Mouse (Mus musculus) spleen, postnatal 10 days (tissue): ENCODE data around the gene Togaram2.
A peak's percentile ranks its signal among the peaks of the same experiment; 100 is the strongest.
"Not testable (repeated sequence)": the region's sequence is repeated elsewhere in the genome, so short reads cannot be mapped to it uniquely, and the experiment has no call there.

ENCODE experiments used
- DNase-seq, 2 experiments: peaks; one replicate each; pipeline ENCODE4 v3.0.0; 2021 to 2022; ENCODE audit warnings: low spot score in 2 of 2

Togaram2 gene

GRCm38 (mm10) chr17:71673092-71673491 lies at the start of gene Togaram2:
TSS of gene Togaram2 (plus strand) at chr17:71673261.
- no peak for DNase-seq

GRCm38 (mm10) chr17:71631806-71632205 lies 41.3 kb upstream of the Togaram2 start:
- DNase-seq: no peak

GRCm38 (mm10) chr17:71633350-71633749 lies 39.7 kb upstream of the Togaram2 start:
- DNase-seq: no peak

GRCm38 (mm10) chr17:71636786-71637185 lies 36.3 kb upstream of the Togaram2 start:
- no peak for DNase-seq

- no peak for DNase-seq
These were observed 35.3 kb upstream of the Togaram2 start for GRCm38 (mm10) chr17:71637750-71638265.

GRCm38 (mm10) chr17:71639056-71639455 lies 34.0 kb upstream of the Togaram2 start:
- not testable (repeated sequence) for DNase-seq

GRCm38 (mm10) chr17:71640421-71641085 lies 32.5 kb upstream of the Togaram2 start:
- no peak for DNase-seq

- no peak for DNase-seq
These were observed 30.9 kb upstream of the Togaram2 start for GRCm38 (mm10) chr17:71642190-71642589.

- DNase-seq: no peak
These were observed 23.1 kb upstream of the Togaram2 start for GRCm38 (mm10) chr17:71650011-71650410.

- no peak for DNase-seq
These were observed 20.6 kb upstream of the Togaram2 start for GRCm38 (mm10) chr17:71652495-71652894.

GRCm38 (mm10) chr17:71652934-71653333 lies 20.1 kb upstream of the Togaram2 start:
- no peak for DNase-seq

- no peak for DNase-seq
These were observed 15.5 kb upstream of the Togaram2 start for GRCm38 (mm10) chr17:71657521-71657920.

GRCm38 (mm10) chr17:71658666-71659065 lies 14.4 kb upstream of the Togaram2 start:
- no peak for DNase-seq

GRCm38 (mm10) chr17:71660390-71660789 lies 12.7 kb upstream of the Togaram2 start:
- DNase-seq: no peak

- peak; percentile 22 to 60 for DNase-seq
These were observed 10.3 kb upstream of the Togaram2 start for GRCm38 (mm10) chr17:71662751-71663250.

GRCm38 (mm10) chr17:71663491-71663890 lies 9.6 kb upstream of the Togaram2 start:
- no peak for DNase-seq

- no peak for DNase-seq
These were observed 8.9 kb upstream of the Togaram2 start for GRCm38 (mm10) chr17:71664172-71664571.

- no peak for DNase-seq
These were observed 7.9 kb upstream of the Togaram2 start for GRCm38 (mm10) chr17:71665201-71665600.

GRCm38 (mm10) chr17:71669511-71669910 lies 3.5 kb upstream of the Togaram2 start:
- no peak for DNase-seq

- DNase-seq: peak; percentile 18 to 72
These were observed 1.1 kb upstream of the Togaram2 start for GRCm38 (mm10) chr17:71671840-71672546.

- DNase-seq: no peak
These were observed 875 bp downstream of the Togaram2 start for GRCm38 (mm10) chr17:71673936-71674335.

GRCm38 (mm10) chr17:71674886-71675285 lies 1.8 kb downstream of the Togaram2 start:
- no peak for DNase-seq

GRCm38 (mm10) chr17:71681666-71682065 lies 8.6 kb downstream of the Togaram2 start:
- DNase-seq: no peak
